Mouse (Mus musculus): Measurements from ENCODE around the gene Ccer2. TPM values are rescaled to one million over a fixed set of nuclear protein-coding genes. Genes with fewer than 3 reads are reported as not detected.

Ccer2 gene
- not detected in 2 replicates for total RNA-seq (2015)
- total RNA-seq (2017) = not detected in 2 replicates

- no peak for ATAC-seq (ENCODE audit: poor library complexity, severe bottlenecking)
Observed at GRCm38 (mm10) chr7:28756079-28756478, at the start of gene Ccer2. Ccer2 (plus strand) TSS chr7:28756174.

GRCm38 (mm10) chr7:28709454-28709853, 46.5 kb upstream of the Ccer2 start:
- ATAC-seq (ENCODE audit: poor library complexity, severe bottlenecking) = peak; percentile 90

- no peak for ATAC-seq (ENCODE audit: poor library complexity, severe bottlenecking)
Observed at GRCm38 (mm10) chr7:28710962-28711361, 45.0 kb upstream of the Ccer2 start.

- ATAC-seq (ENCODE audit: poor library complexity, severe bottlenecking) = no peak
Observed at GRCm38 (mm10) chr7:28714667-28715066, 41.3 kb upstream of the Ccer2 start.

GRCm38 (mm10) chr7:28715598-28715997, 40.4 kb upstream of the Ccer2 start:
- no peak for ATAC-seq (ENCODE audit: poor library complexity, severe bottlenecking)

GRCm38 (mm10) chr7:28716590-28717281, 39.2 kb upstream of the Ccer2 start, which contains the start of gene Fbxo17:
Fbxo17 (plus strand) TSS chr7:28716804.
- peak; percentile 89 for ATAC-seq (ENCODE audit: poor library complexity, severe bottlenecking)

GRCm38 (mm10) chr7:28717726-28718125, 38.2 kb upstream of the Ccer2 start:
- no peak for ATAC-seq (ENCODE audit: poor library complexity, severe bottlenecking)

GRCm38 (mm10) chr7:28719159-28719558, 36.8 kb upstream of the Ccer2 start:
- ATAC-seq (ENCODE audit: poor library complexity, severe bottlenecking) = no peak

GRCm38 (mm10) chr7:28719650-28720049, 36.3 kb upstream of the Ccer2 start:
- ATAC-seq (ENCODE audit: poor library complexity, severe bottlenecking) = no peak

- ATAC-seq (ENCODE audit: poor library complexity, severe bottlenecking) = no peak
Observed at GRCm38 (mm10) chr7:28720753-28721537, 35.0 kb upstream of the Ccer2 start.

GRCm38 (mm10) chr7:28722079-28722478, 33.9 kb upstream of the Ccer2 start:
- peak; percentile 40; the same call in 1 of the 2 replicates for ATAC-seq (ENCODE audit: poor library complexity, severe bottlenecking)

GRCm38 (mm10) chr7:28724613-28725012, 31.4 kb upstream of the Ccer2 start:
- ATAC-seq (ENCODE audit: poor library complexity, severe bottlenecking) = no peak

GRCm38 (mm10) chr7:28726600-28726999, 29.4 kb upstream of the Ccer2 start:
- ATAC-seq (ENCODE audit: poor library complexity, severe bottlenecking) = peak; percentile 97

GRCm38 (mm10) chr7:28727649-28728340, 28.2 kb upstream of the Ccer2 start:
- no peak for ATAC-seq (ENCODE audit: poor library complexity, severe bottlenecking)

- ATAC-seq (ENCODE audit: poor library complexity, severe bottlenecking) = peak; percentile 97
Observed at GRCm38 (mm10) chr7:28732341-28733142, 23.4 kb upstream of the Ccer2 start.

GRCm38 (mm10) chr7:28733211-28733610, 22.8 kb upstream of the Ccer2 start:
- ATAC-seq (ENCODE audit: poor library complexity, severe bottlenecking) = 0 out of 2 replicates have a peak, but pooled peaks have one; percentile 17

- ATAC-seq (ENCODE audit: poor library complexity, severe bottlenecking) = no peak
Observed at GRCm38 (mm10) chr7:28735701-28736100, 20.3 kb upstream of the Ccer2 start.

- no peak for ATAC-seq (ENCODE audit: poor library complexity, severe bottlenecking)
Observed at GRCm38 (mm10) chr7:28739829-28740228, 16.1 kb upstream of the Ccer2 start.

- ATAC-seq (ENCODE audit: poor library complexity, severe bottlenecking) = no peak
Observed at GRCm38 (mm10) chr7:28740949-28741348, 15.0 kb upstream of the Ccer2 start.

GRCm38 (mm10) chr7:28741368-28741708, 14.6 kb upstream of the Ccer2 start:
- ATAC-seq (ENCODE audit: poor library complexity, severe bottlenecking) = peak; percentile 22

Data from megakaryocyte, adult 5-6 weeks (primary cell).